Mouse (Mus musculus): ENCODE data around the gene Aadat. TPM values are rescaled to one million over a fixed set of nuclear protein-coding genes. Genes with fewer than 3 reads are reported as not detected.
"Not testable (repeated sequence)": the region's sequence is repeated elsewhere in the genome, so short reads cannot be mapped to it uniquely, and the experiment has no call there.

The Aadat gene
- total RNA-seq (2014; fragmentation: Nextera tagmentation) = not detected in 2 replicates
- not detected in 2 replicates for total RNA-seq (2017)

GRCm38 (mm10) chr8:60505653-60506521, at the start of gene Aadat:
Gene Aadat, plus strand, starts transcription at chr8:60505932.
- peak; percentile 98 for ATAC-seq (replicated peaks; ENCODE audit: low FRiP score, low TSS enrichment, poor library complexity, severe bottlenecking)

DNA sequence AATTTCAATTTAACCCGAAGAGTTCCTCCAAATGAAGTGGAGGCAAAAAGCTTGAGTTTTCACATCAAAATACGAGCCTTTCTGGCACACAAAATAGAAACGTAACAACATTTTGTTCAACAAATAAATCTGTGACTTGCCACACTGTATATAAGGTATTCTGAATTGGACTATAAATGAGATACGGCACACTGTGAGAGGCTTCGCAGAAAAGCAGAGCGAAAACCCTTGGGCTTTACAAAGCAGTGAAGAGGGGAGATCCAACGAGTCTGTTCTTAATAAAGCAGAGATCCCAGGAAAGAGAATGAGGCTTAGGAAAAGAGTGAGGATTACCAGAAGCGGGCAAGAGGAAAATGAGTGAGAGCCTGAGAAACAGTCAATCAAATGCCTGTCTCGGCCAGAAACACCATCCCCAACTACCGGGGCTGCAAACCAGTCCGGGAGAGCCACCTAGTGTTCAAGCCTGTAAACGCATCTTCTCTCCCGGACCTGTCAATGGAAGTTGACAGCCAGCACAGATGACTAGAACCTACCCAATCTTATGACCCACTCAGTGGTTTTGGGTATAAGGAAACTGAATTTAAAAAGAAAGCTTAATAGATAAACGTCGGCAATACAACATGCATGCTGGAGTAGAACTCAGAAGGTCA, 38.9 kb upstream of the Aadat start:
- peak; percentile 83; the same call in 1 of the 2 replicates for ATAC-seq (replicated peaks; ENCODE audit: low FRiP score, low TSS enrichment, poor library complexity, severe bottlenecking)

- no peak for ATAC-seq (replicated peaks; ENCODE audit: low FRiP score, low TSS enrichment, poor library complexity, severe bottlenecking)
These were observed 15.6 kb upstream of the Aadat start for GRCm38 (mm10) chr8:60490147-60490546.

- ATAC-seq (replicated peaks; ENCODE audit: low FRiP score, low TSS enrichment, poor library complexity, severe bottlenecking) = no peak
These were observed 13.9 kb upstream of the Aadat start for GRCm38 (mm10) chr8:60491871-60492270.

- ATAC-seq (replicated peaks; ENCODE audit: low FRiP score, low TSS enrichment, poor library complexity, severe bottlenecking) = no peak
These were observed 13.3 kb upstream of the Aadat start for GRCm38 (mm10) chr8:60492471-60492870.

DNA sequence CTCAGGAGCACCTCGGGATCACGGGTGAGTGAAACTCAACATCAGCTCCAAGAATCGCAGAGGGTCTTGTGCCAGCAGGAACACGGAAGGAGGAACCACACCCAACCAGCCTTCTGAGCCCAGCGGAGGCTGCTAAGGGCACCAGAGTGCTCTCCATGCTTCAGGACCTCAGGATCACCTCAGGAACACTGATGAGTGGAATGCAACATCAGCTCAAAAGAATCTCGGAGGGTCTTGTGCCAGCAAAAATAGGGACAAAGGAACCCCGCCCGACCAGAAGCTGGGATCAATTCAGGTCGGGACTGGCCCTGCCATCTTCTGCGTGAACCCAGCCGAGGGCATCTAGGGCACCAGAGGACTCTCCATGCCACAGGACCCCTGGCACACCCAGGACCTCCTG, 11.1 kb upstream of the Aadat start:
- no peak for ATAC-seq (replicated peaks; ENCODE audit: low FRiP score, low TSS enrichment, poor library complexity, severe bottlenecking)

DNA sequence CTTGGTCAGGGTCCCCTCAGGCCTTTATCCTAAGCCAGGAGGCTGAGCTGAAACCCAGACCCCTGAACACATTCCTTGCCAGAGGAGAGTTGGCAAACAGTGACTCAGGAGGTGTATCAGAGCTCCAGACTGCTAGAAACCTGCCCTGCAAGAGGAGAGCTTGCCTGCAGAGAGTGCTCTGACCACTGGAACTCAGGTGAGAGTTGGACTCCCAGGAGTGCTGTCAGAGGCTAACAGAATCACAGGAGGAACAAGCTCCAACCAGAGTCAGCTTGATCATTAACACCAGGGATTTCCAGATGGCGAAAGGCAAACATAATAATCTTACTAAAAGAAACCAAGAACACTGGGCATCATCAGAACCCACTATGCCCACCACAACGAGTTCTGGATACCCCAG, 10.7 kb upstream of the Aadat start:
- not testable (repeated sequence) for ATAC-seq (replicated peaks; ENCODE audit: low FRiP score, low TSS enrichment, poor library complexity, severe bottlenecking)

GRCm38 (mm10) chr8:60503098-60503497, 2.6 kb upstream of the Aadat start, which contains the start of gene Gm10283:
Gene Gm10283, minus strand, starts transcription at chr8:60503198.
- ATAC-seq (replicated peaks; ENCODE audit: low FRiP score, low TSS enrichment, poor library complexity, severe bottlenecking) = no peak

DNA sequence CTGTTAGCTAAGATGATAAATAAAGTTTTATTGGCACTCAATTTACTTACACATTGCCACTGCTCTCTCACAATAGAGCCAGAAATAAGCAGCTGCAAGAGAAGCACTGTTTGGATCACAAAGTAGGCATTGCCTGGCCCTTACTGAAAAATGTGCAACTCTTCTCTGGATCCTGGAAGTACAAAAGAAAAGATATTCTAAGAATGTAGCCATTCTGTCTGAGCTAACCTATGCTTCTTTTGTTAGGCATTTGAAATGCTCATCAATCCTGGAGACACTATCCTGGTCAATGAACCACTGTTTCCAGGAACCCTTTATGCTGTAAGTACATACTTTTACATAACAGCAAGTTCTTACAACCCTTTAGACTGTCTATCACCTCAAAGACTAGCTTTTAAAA, 12.6 kb downstream of the Aadat start:
- ATAC-seq (replicated peaks; ENCODE audit: low FRiP score, low TSS enrichment, poor library complexity, severe bottlenecking) = no peak

GRCm38 (mm10) chr8:60534945-60535344, 29.2 kb downstream of the Aadat start:
- no peak for ATAC-seq (replicated peaks; ENCODE audit: low FRiP score, low TSS enrichment, poor library complexity, severe bottlenecking)

DNA sequence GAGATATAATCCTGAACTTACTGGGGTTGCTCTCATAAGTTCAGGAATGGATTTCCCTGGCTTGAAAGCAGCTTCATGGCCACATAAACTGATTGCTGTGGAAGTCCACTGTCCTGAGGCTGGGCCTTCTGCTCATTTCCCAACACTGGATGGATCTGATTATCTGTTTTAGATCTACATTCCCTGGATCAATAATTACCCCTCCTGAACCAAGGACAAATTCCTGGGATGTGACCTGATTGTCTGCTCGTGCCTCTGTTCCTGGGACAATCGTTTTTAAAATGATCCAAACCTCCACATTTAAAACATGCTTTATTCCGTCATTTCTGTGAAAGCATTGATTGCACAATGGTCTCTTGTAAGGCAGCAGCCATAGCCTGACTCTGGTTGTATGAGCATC, 61.1 kb downstream of the Aadat start:
- ATAC-seq (replicated peaks; ENCODE audit: low FRiP score, low TSS enrichment, poor library complexity, severe bottlenecking) = no peak

DNA sequence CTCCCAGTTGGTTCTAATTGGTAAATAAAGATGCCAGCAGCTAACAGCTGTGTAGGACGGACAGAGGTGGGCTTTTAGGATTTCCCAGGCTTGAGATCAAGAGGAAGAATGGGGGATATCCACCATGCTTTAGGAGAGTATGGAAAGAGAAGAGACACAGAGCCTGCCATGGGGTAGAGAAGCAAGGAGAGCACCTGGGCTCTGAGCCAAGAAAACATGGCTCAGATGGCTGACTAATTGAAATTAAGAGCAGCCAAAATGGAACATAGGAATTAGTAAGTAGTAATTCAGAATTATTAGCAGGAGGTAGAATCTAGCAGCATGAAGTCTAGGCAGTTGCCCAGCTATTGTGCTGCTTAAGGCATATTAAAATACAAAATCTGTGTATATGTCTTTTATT, 71.5 kb downstream of the Aadat start:
- ATAC-seq (replicated peaks; ENCODE audit: low FRiP score, low TSS enrichment, poor library complexity, severe bottlenecking) = no peak

- ATAC-seq (replicated peaks; ENCODE audit: low FRiP score, low TSS enrichment, poor library complexity, severe bottlenecking) = no peak
These were observed 77.6 kb downstream of the Aadat start for GRCm38 (mm10) chr8:60583369-60583768.

DNA sequence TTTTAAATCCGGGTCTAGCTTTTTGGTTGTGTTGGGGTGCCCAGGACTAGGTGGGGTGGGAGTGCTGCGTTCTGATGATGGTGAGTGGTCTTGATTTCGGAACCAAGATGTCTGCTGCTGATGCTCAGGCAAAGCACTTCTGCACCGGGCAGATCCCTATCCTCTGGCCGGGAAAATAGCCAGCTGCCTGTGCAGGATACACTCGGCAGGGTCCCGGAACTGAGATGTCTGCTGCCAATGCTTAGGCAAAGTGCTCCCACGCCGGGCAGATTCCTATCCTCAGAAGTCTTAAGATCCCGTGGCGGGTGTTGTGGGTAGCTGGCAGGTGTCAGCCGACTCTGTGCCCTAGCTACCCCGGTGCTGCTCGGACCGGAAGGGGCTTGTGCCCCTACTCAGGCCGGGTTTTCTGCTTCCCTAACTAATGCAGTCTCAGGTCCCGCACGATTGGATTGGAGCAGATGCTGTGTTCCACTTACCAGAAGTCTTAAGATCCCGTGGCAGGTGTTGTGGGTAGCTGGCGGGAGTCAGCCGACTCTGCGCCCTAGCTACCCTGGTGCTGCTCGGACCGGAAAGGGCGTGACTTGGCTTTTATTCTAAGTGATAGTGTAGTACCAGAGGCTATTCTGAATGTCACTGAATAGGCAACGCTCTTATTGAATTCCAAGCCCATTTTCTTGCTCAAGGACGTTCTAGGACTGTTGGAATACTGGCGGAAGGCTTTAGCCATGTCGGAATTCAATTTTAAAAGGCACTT, 85.8 kb downstream of the Aadat start:
- ATAC-seq (replicated peaks; ENCODE audit: low FRiP score, low TSS enrichment, poor library complexity, severe bottlenecking) = not testable (repeated sequence)

- 0 out of 2 replicates have a peak, but pooled peaks have one; percentile 50 for ATAC-seq (replicated peaks; ENCODE audit: low FRiP score, low TSS enrichment, poor library complexity, severe bottlenecking)
These were observed 89.0 kb downstream of the Aadat start for GRCm38 (mm10) chr8:60594761-60595160.

Other genes starting within 250 kb of the Aadat start
- gene Gm10283, start 2.7 kb upstream of the Aadat start, total RNA-seq (2014; fragmentation: Nextera tagmentation) = not detected in 2 replicates
- gene Gm10283, start 2.7 kb upstream of the Aadat start, total RNA-seq (2017) = not detected in 2 replicates
- gene Mfap3l, start 126.9 kb downstream of the Aadat start, total RNA-seq (2014; fragmentation: Nextera tagmentation) = 0.22 and 0.79 TPM in 2 replicates
- 0.15 TPM in 1 of 2 replicates, not detected in the other for gene Mfap3l, start 126.9 kb downstream of the Aadat start, total RNA-seq (2017)

All from megakaryocyte-erythroid progenitor cell, adult 5-6 weeks (primary cell).